13 mouse cellular contexts compared by ENCODE assay signal in the genomic region with DNA sequence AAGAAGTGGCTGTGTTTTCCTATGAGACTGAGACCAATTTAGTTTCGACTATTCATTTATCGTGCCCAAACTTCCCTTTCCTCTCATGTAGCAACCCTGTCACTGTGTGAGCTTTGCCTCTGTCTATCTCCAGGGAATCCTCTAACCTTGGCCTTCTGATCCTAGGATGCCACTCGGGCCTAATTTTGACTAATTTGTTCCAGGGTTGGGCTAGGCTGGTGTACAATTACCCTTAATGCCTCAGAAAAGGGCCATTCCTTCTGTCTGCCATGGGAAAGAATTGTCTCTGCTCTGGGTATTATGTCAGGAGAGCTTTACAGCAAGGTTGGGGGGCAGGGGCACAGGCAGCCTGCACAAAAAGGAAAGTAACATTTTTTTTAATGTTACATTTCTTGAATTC.
DNase-seq lines count a peak whose midpoint lies in the region; ATAC-seq and TF ChIP-seq lines count a peak whose summit lies in the region.
"Had no signal": no experiment of that assay in that cellular context is flagged by ENCODE, and none has a peak within 500 bp of the region (broad histone marks: within the 10 kb centered on the region; RNA-seq: fewer than 3 reads in every experiment).

No protein-coding gene starts in this region.

- TF ChIP-seq EP300 in liver, postnatal 0 days (IDR thresholded peaks at IDR 0.05; ENCODE audit: low read depth) = no peak

- H3K4me2 ChIP-seq in heart, embryonic 12.5 days = no peak overlapping the region
- H3K4me2 ChIP-seq in limb, embryonic 12.5 days = no peak overlapping the region
- no peak overlapping the region for H3K4me2 ChIP-seq in liver, postnatal 0 days (ENCODE audit: low read depth, low read length)
- H3K4me2 ChIP-seq: stomach, embryonic 15.5 days had no signal

- peaks cover 5% of the 10 kb centered on the region for H3K9me3 ChIP-seq in heart, embryonic 12.5 days (replicated peaks)
- H3K9me3 ChIP-seq in limb, embryonic 12.5 days = no peaks in the 10 kb centered on the region
- H3K9me3 ChIP-seq in limb, embryonic 10.5 days (replicated peaks) = no peaks in the 10 kb centered on the region
- no peaks in the 10 kb centered on the region for H3K9me3 ChIP-seq in liver, postnatal 0 days (ENCODE audit: low read length)
- H3K9me3 ChIP-seq: stomach, embryonic 15.5 days had no signal

- no peaks in the 10 kb centered on the region for H3K27me3 ChIP-seq in heart, embryonic 12.5 days (replicated peaks)
- H3K27me3 ChIP-seq in limb, embryonic 12.5 days = no peaks in the 10 kb centered on the region
- no peaks in the 10 kb centered on the region for H3K27me3 ChIP-seq in limb, embryonic 10.5 days (ENCODE audit: low read depth, poor library complexity, severe bottlenecking)
- no peaks in the 10 kb centered on the region for H3K27me3 ChIP-seq in liver, postnatal 0 days (ENCODE audit: insufficient read depth, low read length)
- H3K27me3 ChIP-seq: Patski; stomach, embryonic 15.5 days had no signal

- peaks cover 28% of the 10 kb centered on the region for H3K4me1 ChIP-seq in heart, embryonic 12.5 days (replicated peaks)
- peaks cover 13% of the 10 kb centered on the region for H3K4me1 ChIP-seq in limb, embryonic 12.5 days (replicated peaks)
- H3K4me1 ChIP-seq in limb, embryonic 10.5 days = peaks cover 9% of the 10 kb centered on the region
- peaks cover 14% of the 10 kb centered on the region; the same call in 1 of the 2 replicates for H3K4me1 ChIP-seq in liver, postnatal 0 days (ENCODE audit: insufficient read depth)

- no peak overlapping the region for H3K9ac ChIP-seq in heart, embryonic 12.5 days
- no peak overlapping the region for H3K9ac ChIP-seq in limb, embryonic 12.5 days (replicated peaks)
- no peak overlapping the region for H3K9ac ChIP-seq in liver, postnatal 0 days (replicated peaks)
- H3K9ac ChIP-seq: stomach, embryonic 15.5 days had no signal

- 0 out of 2 replicates have a peak overlapping the region, but pooled peaks have one; percentile 49 for H3K27ac ChIP-seq in heart, embryonic 12.5 days (ENCODE audit: poor library complexity, severe bottlenecking)
- 0 out of 2 replicates have a peak overlapping the region, but pooled peaks have one; percentile 5 for H3K27ac ChIP-seq in limb, embryonic 12.5 days
- H3K27ac ChIP-seq in limb, embryonic 10.5 days = no peak overlapping the region
- H3K27ac ChIP-seq in liver, postnatal 0 days (ENCODE audit: low read depth) = peak overlapping the region; percentile 59
- H3K27ac ChIP-seq: stomach, embryonic 15.5 days had no signal

- H3K36me3 ChIP-seq in heart, embryonic 12.5 days = no peaks in the 10 kb centered on the region
- no peaks in the 10 kb centered on the region for H3K36me3 ChIP-seq in limb, embryonic 12.5 days
- H3K36me3 ChIP-seq in limb, embryonic 10.5 days = no peaks in the 10 kb centered on the region
- H3K36me3 ChIP-seq in liver, postnatal 0 days (replicated peaks; ENCODE audit: insufficient read depth, low read length) = no peaks in the 10 kb centered on the region
- H3K36me3 ChIP-seq: stomach, embryonic 15.5 days had no signal

- ATAC-seq in heart, embryonic 12.5 days (ENCODE audit: insufficient number of reproducible peaks, low FRiP score) = no peak
- ATAC-seq in limb, embryonic 12.5 days (ENCODE audit: insufficient number of reproducible peaks, insufficient read depth, low FRiP score, low TSS enrichment, low read depth) = no peak
- ATAC-seq in liver, postnatal 0 days = no peak
- ATAC-seq: forebrain, embryonic 16.5 days; Patski had no signal

- no peak for TF ChIP-seq CTCF in liver, postnatal 0 days (IDR thresholded peaks at IDR 0.05; ENCODE audit: low read depth)

- WGBS in heart, embryonic 12.5 days = 58% methylated on average over 3 of the region's 3 CpGs
- 43% methylated on average over 3 of the region's 3 CpGs for WGBS in limb, embryonic 12.5 days
- WGBS in limb, embryonic 10.5 days = 57% methylated on average over 3 of the region's 3 CpGs
- 33% methylated on average over 3 of the region's 3 CpGs for WGBS in liver, postnatal 0 days (ENCODE audit: insufficient replicate concordance)

- DNase-seq in heart, adult 11 months = no peak
- no peak for DNase-seq in limb, embryonic 10.5 days (ENCODE audit: low spot score)
- DNase-seq in embryo, embryonic 11 days = peak; percentile 37
- DNase-seq in liver, postnatal 0 days = no peak
- DNase-seq in gastrocnemius, adult 8-10 months (ENCODE audit: low spot score in 2 of 2) = no peak
- DNase-seq in c-Kit-positive CD71-positive TER-119-positive erythroid progenitor cells, embryonic 14.5 days (ENCODE audit: low spot score) = no peak
- DNase-seq: cerebellum, postnatal 10 days; retina, postnatal 1 day had no signal

- H3K4me3 ChIP-seq in heart, embryonic 12.5 days = no peak overlapping the region
- no peak overlapping the region for H3K4me3 ChIP-seq in limb, embryonic 12.5 days (replicated peaks)
- H3K4me3 ChIP-seq in limb, embryonic 10.5 days = no peak overlapping the region
- no peak overlapping the region for H3K4me3 ChIP-seq in liver, postnatal 0 days (ENCODE audit: low read depth, low read length)
- H3K4me3 ChIP-seq: stomach, embryonic 15.5 days had no signal
